Mouse (Mus musculus) intestine, postnatal 0 days (tissue): ENCODE data around the gene Gm960. TPM values are rescaled to one million over a fixed set of nuclear protein-coding genes. Genes with fewer than 3 reads are reported as not detected.

Experiments used
- ATAC-seq: fragments of 200-750 bp; cut with Nextera tagmentation; 2 replicates; pipeline ENCODE4 v1.8.0; 2017; ENCODE audit warnings: mild to moderate bottlenecking, moderate TSS enrichment, moderate library complexity
- H3K27ac ChIP-seq: fragments of 300-500 bp; sonication (generic); 2 replicates; pipeline ENCODE4 v1.5.1; 2014; ENCODE audit warnings: mild to moderate bottlenecking, low read depth, low read length, moderate library complexity
- H3K27me3 ChIP-seq: fragments of 300-500 bp; sonication (generic); replicated peaks from 2 replicates; pipeline ENCODE4 v1.6.1; 2014; ENCODE audit warnings: low read length, mixed read lengths; ENCODE audit not compliant: control insufficient read depth, insufficient read depth
- H3K36me3 ChIP-seq: fragments of 300-500 bp; sonication (generic); 2 replicates; pipeline ENCODE4 v1.6.1; 2014; ENCODE audit warnings: mild to moderate bottlenecking, moderate library complexity; ENCODE audit not compliant: control insufficient read depth, insufficient read depth
- H3K4me1 ChIP-seq: fragments of 300-500 bp; sonication (generic); replicated peaks from 2 replicates; pipeline ENCODE4 v1.6.1; 2014; ENCODE audit warnings: antibody characterized with exemption, low read length, mixed read lengths; ENCODE audit not compliant: control insufficient read depth, insufficient read depth
- H3K4me2 ChIP-seq: fragments of 300-500 bp; sonication (generic); replicated peaks from 2 replicates; pipeline ENCODE4 v1.6.1; 2014; ENCODE audit warnings: low read depth, mild to moderate bottlenecking, moderate library complexity
- H3K4me3 ChIP-seq: fragments of 300-500 bp; sonication (generic); 2 replicates; pipeline ENCODE4 v1.5.1; 2014; ENCODE audit warnings: low read depth, low read length
- H3K9ac ChIP-seq: fragments of 300-500 bp; sonication (generic); 2 replicates; pipeline ENCODE4 v1.6.1; 2014; ENCODE audit warnings: mild to moderate bottlenecking, low read depth, low read length
- H3K9me3 ChIP-seq: fragments of 300-500 bp; sonication (generic); 2 replicates; pipeline ENCODE4 v1.6.1; 2016; ENCODE audit warnings: mixed run types; ENCODE audit not compliant: control insufficient read depth
- CTCF ChIP-seq: sonication (generic); IDR thresholded peaks from 2 replicates; pipeline ENCODE4 v1.5.1; 2016; ENCODE audit warnings: low read depth, mild to moderate bottlenecking, control low read depth, antibody characterized with exemption, moderate library complexity
- WGBS: fragments of 180-500 bp; shearing (Covaris S2); extraction: QIAGEN DNeasy Blood & Tissue Kit; methylation state at CpG from one replicate; pipeline ENCODE4 v1.1.7; 2014; 5-methylcytosine and 5-hydroxymethylcytosine counted together
- polyA plus RNA-seq: library from polyadenylated mRNA; unstranded; fragments of >200 nt; fragmentation: Nextera tagmentation; extraction: Ambion mirVana; gene quantifications from 2 replicates; pipeline ENCODE4 v1.2.1, GENCODE M21; 2015

Gene Gm960
- polyA plus RNA-seq, 1 experiment from 2014 or later: 1.1 TPM

DNA sequence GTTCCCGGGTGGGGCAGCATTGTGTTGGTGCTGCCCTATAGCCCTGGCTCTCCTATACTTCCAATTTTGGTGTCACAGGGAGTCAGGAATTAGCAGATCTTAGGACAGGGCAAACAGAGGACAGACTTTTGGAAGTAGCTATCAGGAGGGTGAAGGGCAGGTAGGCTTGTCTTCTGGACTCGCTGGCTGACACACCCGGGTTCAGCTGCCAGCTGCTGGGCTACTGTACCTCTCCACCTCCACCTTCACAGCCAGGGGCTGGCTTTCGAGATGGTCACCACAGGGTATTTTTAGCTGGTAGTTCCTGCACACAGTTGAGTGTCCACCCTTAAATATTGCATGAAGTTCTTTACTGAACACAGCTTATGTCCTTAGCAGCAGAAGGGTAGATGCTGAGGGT, 90.0 kb downstream of the Gm960 start:
- H3K4me1 ChIP-seq: 0 out of 2 replicates have a peak, but pooled peaks cover 3% of the 10 kb centered on the region
- no peak for TF ChIP-seq CTCF
- peaks cover 20% of the 10 kb centered on the region; the same call in 1 of the 2 replicates for H3K36me3 ChIP-seq
- H3K9me3 ChIP-seq: no peaks in the 10 kb centered on the region
- H3K27me3 ChIP-seq: no peaks in the 10 kb centered on the region
- H3K27ac ChIP-seq: no peak overlapping the region
- ATAC-seq: no peak
- no peak overlapping the region for H3K4me2 ChIP-seq
- H3K9ac ChIP-seq: no peak overlapping the region
- 64% methylated on average over 4 of the region's 4 CpGs for WGBS
- H3K4me3 ChIP-seq: no peak overlapping the region

DNA sequence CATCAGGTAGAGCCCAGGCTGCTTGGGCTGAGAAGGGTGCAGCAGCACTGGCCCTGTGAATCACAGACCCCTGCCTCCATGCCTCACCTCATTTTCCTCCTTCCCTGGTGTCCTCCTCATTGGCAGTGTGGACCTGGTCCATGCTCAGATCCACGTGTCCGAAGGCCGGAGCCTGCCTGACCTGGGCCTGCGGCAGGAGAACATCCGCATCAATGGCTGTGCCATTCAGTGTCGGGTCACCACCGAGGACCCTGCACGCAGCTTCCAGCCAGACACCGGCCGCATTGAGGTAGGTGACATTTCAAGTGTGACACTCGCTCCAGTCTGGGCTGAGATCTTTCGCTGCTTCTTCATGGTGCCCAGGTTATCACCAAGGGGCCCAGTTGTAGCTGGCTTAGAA, 91.1 kb downstream of the Gm960 start:
- Histone ChIP-seq H3K36me3 (peaks cover 11% of the 10 kb centered on the region; the same call in 1 of the 2 replicates), H3K4me3 (no peak overlapping the region), H3K9me3 (no peaks in the 10 kb centered on the region), H3K27ac (no peak overlapping the region), H3K4me2 (no peak overlapping the region), H3K9ac (no peak overlapping the region), H3K27me3 (no peaks in the 10 kb centered on the region), H3K4me1 (0 out of 2 replicates have a peak, but pooled peaks cover 3% of the 10 kb centered on the region)
- WGBS: 95% methylated on average over 12 of the region's 12 CpGs
- ATAC-seq: no peak
- no peak for TF ChIP-seq CTCF

GRCm38 (mm10) chr19:4605654-4606053, 92.8 kb downstream of the Gm960 start:
- Histone ChIP-seq H3K27me3 (no peaks in the 10 kb centered on the region), H3K4me2 (no peak overlapping the region), H3K4me3 (no peak overlapping the region), H3K27ac (no peak overlapping the region), H3K9ac (no peak overlapping the region), H3K9me3 (no peaks in the 10 kb centered on the region), H3K4me1 (0 out of 2 replicates have a peak, but pooled peaks cover 3% of the 10 kb centered on the region), H3K36me3 (no peaks in the 10 kb centered on the region)
- 68% methylated on average over 4 of the region's 4 CpGs for WGBS
- ATAC-seq: no peak
- no peak for TF ChIP-seq CTCF

DNA sequence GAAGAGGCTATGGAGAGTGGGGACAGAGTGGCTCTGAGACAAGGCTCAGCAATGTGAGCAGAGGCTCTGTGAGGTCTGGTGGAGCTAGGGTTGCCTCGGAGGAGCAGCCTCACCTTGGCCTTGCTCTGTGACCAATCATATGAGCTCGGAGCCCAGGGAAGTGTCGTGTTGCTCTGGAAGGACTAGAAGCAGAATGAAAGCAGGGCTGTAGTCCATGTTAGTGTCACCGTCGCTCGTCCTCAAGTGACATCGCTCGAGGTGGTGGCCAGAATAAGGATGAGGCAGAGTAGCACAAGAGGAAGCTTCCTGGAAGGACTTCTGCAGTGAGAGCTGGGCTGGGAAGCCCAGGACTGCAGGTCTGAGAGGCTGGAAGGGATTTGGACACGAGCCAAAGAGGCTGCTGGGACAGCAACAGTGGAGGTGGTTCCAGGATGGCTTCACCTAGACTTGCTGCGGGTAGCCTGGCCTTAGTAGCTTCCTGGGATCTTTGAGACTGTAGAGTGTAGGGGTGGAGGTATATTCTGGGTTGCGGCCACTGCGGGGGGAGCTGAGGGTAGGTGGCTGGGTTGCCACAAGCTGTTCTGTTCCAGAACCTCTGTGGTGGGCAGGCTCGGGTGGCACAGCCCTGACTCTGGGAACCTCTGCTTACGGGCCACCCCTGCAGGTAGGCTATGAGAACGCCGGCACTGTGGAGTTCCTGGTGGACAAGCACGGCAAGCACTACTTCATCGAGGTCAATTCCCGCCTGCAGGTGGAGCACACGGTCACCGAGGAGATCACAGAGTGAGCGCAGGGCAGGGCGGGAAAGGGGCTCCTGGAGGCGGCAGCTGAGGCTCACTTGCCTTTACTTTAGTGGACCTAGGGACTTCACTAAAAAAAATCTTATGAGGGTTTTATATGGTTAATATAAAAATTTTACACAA, 94.4 kb downstream of the Gm960 start:
- peak; percentile 61 for ATAC-seq

GRCm38 (mm10) chr19:4602459-4602858, 96.0 kb downstream of the Gm960 start:
- WGBS: 91% methylated on average over 20 of the region's 20 CpGs
- no peaks in the 10 kb centered on the region for H3K4me1 ChIP-seq
- no peaks in the 10 kb centered on the region for H3K27me3 ChIP-seq
- H3K36me3 ChIP-seq: no peaks in the 10 kb centered on the region
- H3K4me2 ChIP-seq: no peak overlapping the region
- no peak overlapping the region for H3K9ac ChIP-seq
- no peak overlapping the region for H3K27ac ChIP-seq
- H3K4me3 ChIP-seq: no peak overlapping the region
- H3K9me3 ChIP-seq: no peaks in the 10 kb centered on the region
- TF ChIP-seq CTCF: no peak
- ATAC-seq: no peak

More for the DNA sequence above, 94.4 kb downstream of the Gm960 start:
- WGBS: 33% methylated on average over 24 of the region's 24 CpGs
- H3K9ac ChIP-seq: no peak overlapping the region
- H3K27ac ChIP-seq: no peak overlapping the region
- H3K36me3 ChIP-seq: no peaks in the 10 kb centered on the region
- H3K4me3 ChIP-seq: no peak overlapping the region
- TF ChIP-seq CTCF: peak; percentile 83
- H3K27me3 ChIP-seq: no peaks in the 10 kb centered on the region
- H3K4me1 ChIP-seq: no peaks in the 10 kb centered on the region
- H3K4me2 ChIP-seq: 0 out of 2 replicates have a peak overlapping the region, but pooled peaks have one; percentile 17
- H3K9me3 ChIP-seq: no peaks in the 10 kb centered on the region

DNA sequence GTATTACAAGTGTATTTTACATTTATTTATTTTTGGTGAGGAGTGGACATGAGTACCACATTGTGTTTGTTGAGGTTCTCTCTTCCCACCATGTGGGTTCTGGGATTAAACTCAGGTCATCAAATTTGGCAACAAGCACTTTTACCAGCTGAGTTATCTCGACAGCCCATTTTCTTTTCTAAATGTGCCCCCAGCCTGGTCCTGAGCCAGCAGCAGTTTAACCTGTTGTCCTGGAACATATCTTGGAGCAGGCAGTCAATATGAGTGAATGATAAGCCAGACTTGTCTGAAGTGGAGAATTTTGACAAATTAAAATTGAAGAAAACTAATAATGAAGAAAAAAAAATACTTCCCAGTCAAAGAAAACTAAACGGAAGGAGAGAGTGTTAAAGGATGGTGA, 102.4 kb downstream of the Gm960 start:
- no peak for TF ChIP-seq CTCF
- Histone ChIP-seq H3K27ac (no peak overlapping the region), H3K27me3 (no peaks in the 10 kb centered on the region), H3K4me3 (no peak overlapping the region), H3K4me1 (no peaks in the 10 kb centered on the region), H3K36me3 (no peaks in the 10 kb centered on the region), H3K9ac (no peak overlapping the region), H3K4me2 (no peak overlapping the region), H3K9me3 (no peaks in the 10 kb centered on the region)
- 48% methylated on average over 2 of the region's 2 CpGs for WGBS
- no peak for ATAC-seq
